Mouse (Mus musculus): Measurements from ENCODE around the gene Vgll4. TPM values are rescaled to one million over a fixed set of nuclear protein-coding genes. Genes with fewer than 3 reads are reported as not detected.

Vgll4 gene
- polyA plus RNA-seq, 1 experiment from 2014 or later, result 76.8 TPM

DNA sequence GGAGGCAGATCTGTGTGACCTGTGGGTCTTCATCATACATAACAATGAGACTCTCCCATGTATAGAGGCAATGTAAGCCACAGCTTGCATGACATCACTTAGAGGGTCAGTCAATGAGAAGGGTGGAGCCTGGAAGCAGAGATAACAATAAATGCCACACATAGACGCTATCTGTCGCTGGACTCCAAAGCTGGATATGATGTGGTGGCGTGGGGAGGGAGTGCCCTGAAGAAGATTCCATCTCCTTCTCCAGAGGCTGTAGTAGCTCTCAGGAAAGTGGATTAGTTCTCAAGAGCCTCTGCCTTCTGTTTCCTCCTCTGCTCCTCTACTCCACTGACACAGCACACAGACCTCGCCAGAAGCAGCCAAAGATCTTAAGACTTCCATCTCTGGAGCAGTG, 89.0 kb downstream of the Vgll4 start:
- H3K9ac ChIP-seq (ENCODE audit: low read depth, low read length), result no peak overlapping the region
- H3K9me3 ChIP-seq (ENCODE audit: control insufficient read depth, low read length), result no peaks in the 10 kb centered on the region
- no peak overlapping the region for H3K4me2 ChIP-seq (ENCODE audit: low read depth, low read length)
- H3K27ac ChIP-seq (replicated peaks; ENCODE audit: low read depth, low read length), result 0 out of 2 replicates have a peak overlapping the region, but pooled peaks have one; percentile 3
- peaks cover 20% of the 10 kb centered on the region for H3K36me3 ChIP-seq (ENCODE audit: control insufficient read depth, insufficient read depth, low read length)
- peaks cover 67% of the 10 kb centered on the region for H3K4me1 ChIP-seq (ENCODE audit: control insufficient read depth, insufficient read depth, low read length)
- WGBS, result 85% methylated on average over 4 of the region's 4 CpGs
- DNase-seq (ENCODE audit: low spot score), result no peak
- ATAC-seq (ENCODE audit: low read depth), result no peak
- H3K4me3 ChIP-seq (ENCODE audit: low read depth, low read length), result no peak overlapping the region
- H3K27me3 ChIP-seq (replicated peaks; ENCODE audit: control insufficient read depth, insufficient read depth, low read length), result no peaks in the 10 kb centered on the region

DNA sequence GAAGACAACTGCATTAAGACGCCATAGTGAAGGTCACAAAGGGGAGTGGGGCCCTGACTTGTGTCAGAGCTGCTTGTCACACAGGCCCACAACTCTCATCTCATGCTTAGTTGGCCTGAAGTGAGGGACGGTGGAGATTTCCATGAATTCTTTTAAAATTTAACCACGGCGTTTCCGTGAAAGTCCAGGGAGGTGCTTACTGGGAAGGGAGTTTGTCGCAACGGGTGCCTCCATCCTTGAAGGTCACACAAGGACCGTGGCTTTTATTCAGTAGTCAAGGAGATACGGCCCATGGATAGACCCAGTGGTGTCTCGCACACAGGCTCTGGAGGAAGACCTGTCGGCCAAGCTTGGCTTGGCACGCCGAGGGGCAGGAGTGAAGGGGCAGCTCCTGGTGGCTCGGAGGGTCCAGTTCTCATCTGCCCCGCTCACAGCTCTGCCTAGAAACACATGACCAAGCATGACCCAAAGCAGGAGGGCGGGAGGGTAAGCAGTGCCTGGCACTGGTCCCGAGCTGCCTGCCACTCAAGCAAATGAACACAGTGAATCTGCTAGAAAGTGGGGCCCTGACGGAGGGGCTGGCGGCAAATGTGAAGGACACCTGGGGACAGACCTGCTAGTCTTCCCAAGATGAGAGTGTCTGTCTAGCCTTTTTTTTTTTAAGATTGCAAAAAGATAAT, 90.8 kb downstream of the Vgll4 start:
- Histone ChIP-seq H3K4me2 (ENCODE audit: low read depth, low read length) (no peak overlapping the region), H3K4me1 (ENCODE audit: control insufficient read depth, insufficient read depth, low read length) (peaks cover 78% of the 10 kb centered on the region), H3K27me3 (replicated peaks; ENCODE audit: control insufficient read depth, insufficient read depth, low read length) (no peaks in the 10 kb centered on the region), H3K27ac (replicated peaks; ENCODE audit: low read depth, low read length) (no peak overlapping the region), H3K9ac (ENCODE audit: low read depth, low read length) (no peak overlapping the region), H3K4me3 (ENCODE audit: low read depth, low read length) (no peak overlapping the region), H3K36me3 (ENCODE audit: control insufficient read depth, insufficient read depth, low read length) (peaks cover 2% of the 10 kb centered on the region; the same call in 1 of the 2 replicates), H3K9me3 (ENCODE audit: control insufficient read depth, low read length) (no peaks in the 10 kb centered on the region)
- ATAC-seq (ENCODE audit: low read depth) (no peak), DNase-seq (ENCODE audit: low spot score) (no peak)
- WGBS, result 72% methylated on average over 19 of the region's 19 CpGs

DNA sequence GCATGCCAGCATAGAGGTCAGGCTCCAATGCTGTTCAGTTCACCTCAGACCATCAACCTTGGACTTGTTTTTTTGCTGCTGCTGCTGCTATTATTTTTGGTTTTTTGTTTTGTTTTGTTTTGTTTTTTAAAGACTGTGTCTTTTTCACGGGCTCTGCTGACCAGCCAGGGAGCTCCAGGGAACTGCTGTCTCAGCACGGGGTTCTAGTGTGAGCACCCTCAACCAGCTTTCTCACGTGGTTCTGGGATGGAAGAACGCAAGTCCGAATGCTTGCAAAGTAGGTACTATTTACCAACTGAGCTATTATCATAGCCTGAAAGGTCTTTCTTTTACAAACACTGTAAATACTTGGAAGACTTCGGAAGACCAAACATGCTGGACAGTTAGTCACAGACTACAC, 93.2 kb downstream of the Vgll4 start:
- Histone ChIP-seq H3K4me3 (ENCODE audit: low read depth, low read length) (no peak overlapping the region), H3K27me3 (replicated peaks; ENCODE audit: control insufficient read depth, insufficient read depth, low read length) (no peaks in the 10 kb centered on the region), H3K36me3 (ENCODE audit: control insufficient read depth, insufficient read depth, low read length) (0 out of 2 replicates have a peak, but pooled peaks cover under 1% of the 10 kb centered on the region), H3K4me1 (ENCODE audit: control insufficient read depth, insufficient read depth, low read length) (peaks cover 72% of the 10 kb centered on the region), H3K27ac (replicated peaks; ENCODE audit: low read depth, low read length) (peak overlapping the region; percentile 96), H3K9me3 (ENCODE audit: control insufficient read depth, low read length) (no peaks in the 10 kb centered on the region), H3K4me2 (ENCODE audit: low read depth, low read length) (no peak overlapping the region), H3K9ac (ENCODE audit: low read depth, low read length) (peak overlapping the region; percentile 46; the same call in 1 of the 2 replicates)
- ATAC-seq (ENCODE audit: low read depth) (no peak), DNase-seq (ENCODE audit: low spot score) (no peak)
- WGBS, result 62% methylated on average over 6 of the region's 6 CpGs

DNA sequence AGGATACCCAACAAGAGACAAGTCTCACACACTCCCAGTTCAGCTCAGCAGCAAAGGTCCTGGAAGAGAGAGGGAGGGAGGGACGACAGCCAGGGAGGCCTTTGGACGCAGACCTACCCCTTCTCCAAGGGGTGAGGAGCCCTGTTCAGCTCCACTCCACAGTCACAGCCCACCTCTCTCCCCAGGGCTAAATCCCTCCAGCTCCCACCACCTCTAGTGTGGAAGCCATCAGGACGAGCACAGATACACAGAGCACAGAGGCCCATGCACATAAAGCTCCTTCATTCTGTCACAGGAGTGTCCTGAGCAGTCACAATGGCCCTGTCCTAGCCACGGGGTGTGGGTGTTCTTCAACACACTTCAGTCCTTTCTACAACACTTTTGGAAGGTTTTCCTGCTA, 93.8 kb downstream of the Vgll4 start:
- Histone ChIP-seq H3K9me3 (ENCODE audit: control insufficient read depth, low read length) (no peaks in the 10 kb centered on the region), H3K9ac (ENCODE audit: low read depth, low read length) (peak overlapping the region; percentile 46; the same call in 1 of the 2 replicates), H3K27ac (replicated peaks; ENCODE audit: low read depth, low read length) (peak overlapping the region; percentile 96), H3K4me2 (ENCODE audit: low read depth, low read length) (peak overlapping the region; percentile 82; the same call in 1 of the 2 replicates), H3K27me3 (replicated peaks; ENCODE audit: control insufficient read depth, insufficient read depth, low read length) (no peaks in the 10 kb centered on the region), H3K4me3 (ENCODE audit: low read depth, low read length) (no peak overlapping the region), H3K36me3 (ENCODE audit: control insufficient read depth, insufficient read depth, low read length) (0 out of 2 replicates have a peak, but pooled peaks cover 4% of the 10 kb centered on the region), H3K4me1 (ENCODE audit: control insufficient read depth, insufficient read depth, low read length) (peaks cover 71% of the 10 kb centered on the region)
- ATAC-seq (ENCODE audit: low read depth) (no peak), DNase-seq (ENCODE audit: low spot score) (no peak)
- WGBS, result 22% methylated on average over 4 of the region's 4 CpGs

DNA sequence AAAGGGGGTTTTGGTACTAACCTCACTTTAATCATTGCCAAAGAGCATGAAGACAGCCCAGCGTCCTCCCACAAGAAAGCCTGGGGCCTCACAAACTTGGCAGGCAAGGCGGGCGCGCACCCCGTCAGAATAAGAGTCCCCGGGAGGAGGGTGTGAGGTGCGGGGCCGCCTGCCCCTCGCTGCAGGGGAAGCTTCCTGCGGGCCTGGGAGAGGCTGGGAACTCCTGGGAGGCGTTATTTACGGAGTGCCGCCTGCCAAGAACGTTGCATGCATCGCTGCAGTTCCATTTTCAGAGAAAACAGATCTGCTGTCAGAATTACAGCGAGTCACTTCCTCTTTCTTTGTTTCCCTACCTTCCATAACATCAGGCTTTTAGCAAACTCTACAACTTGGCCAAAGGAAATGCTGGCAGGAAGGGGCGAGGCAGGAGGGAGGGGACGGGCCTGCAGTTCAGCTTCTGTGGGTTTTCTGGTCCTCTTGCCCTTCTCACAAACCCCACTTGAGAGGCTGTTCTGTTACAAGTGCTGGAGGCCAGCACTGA, 94.7 kb downstream of the Vgll4 start:
- Histone ChIP-seq H3K4me2 (ENCODE audit: low read depth, low read length) (peak overlapping the region; percentile 82), H3K27me3 (replicated peaks; ENCODE audit: control insufficient read depth, insufficient read depth, low read length) (no peaks in the 10 kb centered on the region), H3K4me1 (ENCODE audit: control insufficient read depth, insufficient read depth, low read length) (peaks cover 79% of the 10 kb centered on the region), H3K36me3 (ENCODE audit: control insufficient read depth, insufficient read depth, low read length) (0 out of 2 replicates have a peak, but pooled peaks cover 4% of the 10 kb centered on the region), H3K27ac (replicated peaks; ENCODE audit: low read depth, low read length) (peak overlapping the region; percentile 96), H3K9ac (ENCODE audit: low read depth, low read length) (peak overlapping the region; percentile 68), H3K9me3 (ENCODE audit: control insufficient read depth, low read length) (no peaks in the 10 kb centered on the region), H3K4me3 (ENCODE audit: low read depth, low read length) (peak overlapping the region; percentile 38)
- peak; percentile 97 for DNase-seq (ENCODE audit: low spot score)
- ATAC-seq (ENCODE audit: low read depth), result peak; percentile 92
- 0% methylated on average over 18 of the region's 18 CpGs for WGBS

DNA sequence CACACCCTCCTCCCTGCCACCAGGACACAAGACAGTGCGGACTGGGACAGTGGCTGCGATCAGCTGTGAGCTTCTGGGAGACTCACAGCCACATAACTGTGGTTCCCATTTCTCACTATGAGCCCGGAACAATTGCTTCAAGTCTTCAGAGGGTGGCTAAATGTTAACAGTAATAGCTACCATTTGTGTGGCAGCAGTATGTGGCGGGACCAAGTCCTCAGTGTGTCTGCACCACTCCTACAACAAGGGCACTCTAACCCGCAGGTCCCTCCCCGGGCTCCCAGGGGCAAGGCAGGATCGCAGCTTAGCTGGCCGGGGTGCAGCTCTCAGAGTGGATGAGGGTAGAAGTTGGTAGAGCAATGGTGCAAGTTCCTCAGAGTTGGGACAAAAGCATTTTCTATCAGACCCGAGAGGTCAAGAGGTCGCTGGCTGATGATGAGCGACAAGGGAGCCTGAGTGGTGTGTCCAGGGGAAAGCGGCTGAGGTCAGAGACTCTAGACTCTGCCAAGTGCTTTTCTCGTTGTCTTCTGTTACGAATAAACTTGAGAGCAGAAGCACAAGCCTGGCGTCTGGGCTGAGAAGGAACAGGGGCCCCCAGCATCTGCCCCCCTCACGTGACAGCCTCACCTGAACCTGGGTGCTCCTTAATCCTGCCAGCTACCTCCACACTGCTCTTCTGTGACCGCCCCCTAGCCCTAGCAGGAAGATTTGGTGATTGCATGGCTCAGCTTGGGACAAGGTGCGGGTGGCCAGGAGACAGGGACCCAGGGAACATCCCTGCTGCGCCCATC, 95.5 kb downstream of the Vgll4 start:
- H3K4me3 ChIP-seq (ENCODE audit: low read depth, low read length), result peak overlapping the region; percentile 38
- 0 out of 2 replicates have a peak, but pooled peaks cover 4% of the 10 kb centered on the region for H3K36me3 ChIP-seq (ENCODE audit: control insufficient read depth, insufficient read depth, low read length)
- peak overlapping the region; percentile 68 for H3K9ac ChIP-seq (ENCODE audit: low read depth, low read length)
- peak overlapping the region; percentile 82 for H3K4me2 ChIP-seq (ENCODE audit: low read depth, low read length)
- peaks cover 81% of the 10 kb centered on the region for H3K4me1 ChIP-seq (ENCODE audit: control insufficient read depth, insufficient read depth, low read length)
- peak; percentile 56 for ATAC-seq (ENCODE audit: low read depth)
- no peaks in the 10 kb centered on the region for H3K27me3 ChIP-seq (replicated peaks; ENCODE audit: control insufficient read depth, insufficient read depth, low read length)
- peak; percentile 61 for DNase-seq (ENCODE audit: low spot score)
- H3K27ac ChIP-seq (replicated peaks; ENCODE audit: low read depth, low read length), result peak overlapping the region; percentile 96
- 7% methylated on average over 19 of the region's 19 CpGs for WGBS
- H3K9me3 ChIP-seq (ENCODE audit: control insufficient read depth, low read length), result no peaks in the 10 kb centered on the region

DNA sequence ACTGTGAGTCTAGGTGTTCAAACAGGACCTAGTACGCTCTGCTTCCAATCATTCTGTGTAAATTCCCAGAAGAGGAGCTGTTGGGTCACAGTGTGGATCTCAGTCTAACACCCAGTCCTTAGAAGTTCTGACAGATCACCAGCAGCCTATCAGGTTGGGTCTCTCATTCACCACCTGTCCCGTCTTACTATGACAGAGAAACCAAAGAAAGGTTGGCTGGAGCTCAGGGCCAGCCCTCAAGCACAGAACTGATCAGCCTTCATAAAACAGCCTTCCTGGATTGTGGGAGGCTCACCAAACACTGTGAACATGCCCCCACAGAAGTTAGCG, 96.0 kb downstream of the Vgll4 start:
- Histone ChIP-seq H3K9me3 (ENCODE audit: control insufficient read depth, low read length) (no peaks in the 10 kb centered on the region), H3K4me1 (ENCODE audit: control insufficient read depth, insufficient read depth, low read length) (peaks cover 75% of the 10 kb centered on the region), H3K27me3 (replicated peaks; ENCODE audit: control insufficient read depth, insufficient read depth, low read length) (no peaks in the 10 kb centered on the region)

DNA sequence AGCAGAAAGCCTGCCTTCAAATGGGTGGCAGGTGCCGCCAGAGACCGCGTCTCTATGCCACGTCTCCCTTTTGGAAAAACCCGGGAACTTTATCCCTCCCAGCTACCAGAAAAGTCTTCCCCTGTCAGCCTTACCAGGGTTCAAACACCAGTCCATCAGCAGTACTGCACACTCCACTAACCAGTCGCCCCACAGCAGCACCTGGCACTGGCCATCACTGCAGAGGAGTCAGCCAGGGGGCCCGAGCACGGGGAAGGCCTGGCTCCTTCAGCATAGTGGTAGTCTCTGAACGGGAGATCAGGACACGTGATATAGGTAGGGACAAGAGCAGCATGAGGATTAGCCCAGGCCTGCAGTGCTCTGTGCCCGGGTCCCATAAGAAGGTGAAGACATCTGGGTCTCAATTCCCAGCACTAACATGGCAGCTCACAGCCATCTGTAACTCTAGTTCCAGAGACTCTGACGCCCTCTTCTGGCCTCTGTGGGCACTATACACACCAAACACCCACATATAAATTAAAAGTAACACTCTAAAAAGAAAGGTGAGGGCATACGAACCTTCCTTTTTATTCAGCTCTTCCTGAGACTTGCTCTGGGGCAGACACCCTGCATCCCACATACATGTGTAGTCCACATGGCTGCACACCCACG, 98.7 kb downstream of the Vgll4 start:
- H3K27me3 ChIP-seq (replicated peaks; ENCODE audit: control insufficient read depth, insufficient read depth, low read length), result no peaks in the 10 kb centered on the region
- peaks cover 55% of the 10 kb centered on the region for H3K4me1 ChIP-seq (ENCODE audit: control insufficient read depth, insufficient read depth, low read length)
- no peak overlapping the region for H3K4me3 ChIP-seq (ENCODE audit: low read depth, low read length)
- 0 out of 2 replicates have a peak, but pooled peaks cover 4% of the 10 kb centered on the region for H3K36me3 ChIP-seq (ENCODE audit: control insufficient read depth, insufficient read depth, low read length)
- DNase-seq (ENCODE audit: low spot score) (no peak), ATAC-seq (ENCODE audit: low read depth) (no peak)
- H3K9me3 ChIP-seq (ENCODE audit: control insufficient read depth, low read length), result no peaks in the 10 kb centered on the region
- H3K27ac ChIP-seq (replicated peaks; ENCODE audit: low read depth, low read length), result 0 out of 2 replicates have a peak overlapping the region, but pooled peaks have one; percentile 0
- H3K4me2 ChIP-seq (ENCODE audit: low read depth, low read length), result no peak overlapping the region
- 74% methylated on average over 14 of the region's 14 CpGs for WGBS
- H3K9ac ChIP-seq (ENCODE audit: low read depth, low read length), result no peak overlapping the region

More for the DNA sequence above, 96.0 kb downstream of the Vgll4 start:
- no peak for ATAC-seq (ENCODE audit: low read depth)
- 58% methylated on average over 2 of the region's 3 CpGs for WGBS
- Histone ChIP-seq H3K4me3 (ENCODE audit: low read depth, low read length) (peak overlapping the region; percentile 38; the same call in 1 of the 2 replicates), H3K27ac (replicated peaks; ENCODE audit: low read depth, low read length) (peak overlapping the region; percentile 96), H3K9ac (ENCODE audit: low read depth, low read length) (peak overlapping the region; percentile 68), H3K4me2 (ENCODE audit: low read depth, low read length) (peak overlapping the region; percentile 82), H3K36me3 (ENCODE audit: control insufficient read depth, insufficient read depth, low read length) (0 out of 2 replicates have a peak, but pooled peaks cover 4% of the 10 kb centered on the region)
- no peak for DNase-seq (ENCODE audit: low spot score)
